Mouse (Mus musculus) liver, embryonic 15.5 days (tissue): ENCODE measurements around the gene Dcaf8. TPM values are rescaled to one million over a fixed set of nuclear protein-coding genes. Genes with fewer than 3 reads are reported as not detected.

ENCODE experiments used
- ATAC-seq: fragments of 200-750 bp; cut with Nextera tagmentation; 2 replicates; pipeline ENCODE4 v1.8.0; 2017; ENCODE audit warnings: moderate number of reproducible peaks, mild to moderate bottlenecking, moderate library complexity; ENCODE audit not compliant: insufficient read depth
- H3K27ac ChIP-seq: fragments of 300-500 bp; sonication (generic); replicated peaks from 2 replicates; pipeline ENCODE4 v1.5.1; 2015; ENCODE audit warnings: mild to moderate bottlenecking, inconsistent platforms
- H3K27me3 ChIP-seq: fragments of 300-500 bp; sonication (generic); 2 replicates; pipeline ENCODE4 v1.6.1; 2015; ENCODE audit warnings: mild to moderate bottlenecking, inconsistent platforms
- H3K36me3 ChIP-seq: fragments of 300-500 bp; sonication (generic); replicated peaks from 2 replicates; pipeline ENCODE4 v1.6.1; 2015; ENCODE audit warnings: moderate library complexity, mild to moderate bottlenecking, inconsistent platforms
- H3K4me1 ChIP-seq: fragments of 300-500 bp; sonication (generic); replicated peaks from 2 replicates; pipeline ENCODE4 v1.6.1; 2015; ENCODE audit warnings: inconsistent platforms
- H3K4me2 ChIP-seq: fragments of 300-500 bp; sonication (generic); 2 replicates; pipeline ENCODE4 v1.6.1; 2015; ENCODE audit warnings: moderate library complexity, mild to moderate bottlenecking, inconsistent platforms
- H3K4me3 ChIP-seq: fragments of 300-500 bp; sonication (generic); replicated peaks from 2 replicates; pipeline ENCODE4 v1.5.1; 2015; ENCODE audit warnings: mild to moderate bottlenecking, inconsistent platforms
- H3K9ac ChIP-seq: fragments of 300-500 bp; sonication (generic); 2 replicates; pipeline ENCODE4 v1.6.1; 2015; ENCODE audit warnings: moderate library complexity, mild to moderate bottlenecking, inconsistent platforms
- H3K9me3 ChIP-seq: fragments of 300-500 bp; sonication (generic); replicated peaks from 2 replicates; pipeline ENCODE4 v1.6.1; 2016; ENCODE audit warnings: inconsistent platforms
- WGBS: fragments of 180-500 bp; shearing (Covaris S2); methylation state at CpG from one replicate; pipeline ENCODE4 v1.1.7; 2015; ENCODE audit warnings: mixed read lengths; ENCODE audit not compliant: insufficient replicate concordance; 5-methylcytosine and 5-hydroxymethylcytosine counted together
- polyA plus RNA-seq: library from polyadenylated mRNA; unstranded; fragments of >200 nt; fragmentation: Nextera tagmentation; extraction: Ambion mirVana; gene quantifications from 2 replicates; pipeline ENCODE4 v1.2.1, GENCODE M21; 2015

Gene Dcaf8
- polyA plus RNA-seq, 1 experiment from 2014 or later, result 55.3 TPM

- Histone ChIP-seq H3K4me2 (no peak overlapping the region), H3K4me1 (no peaks in the 10 kb centered on the region), H3K9ac (no peak overlapping the region), H3K4me3 (no peak overlapping the region), H3K27ac (no peak overlapping the region), H3K9me3 (no peaks in the 10 kb centered on the region), H3K27me3 (no peaks in the 10 kb centered on the region), H3K36me3 (peaks cover 94% of the 10 kb centered on the region)
- ATAC-seq, result no peak
- WGBS, result 84% methylated on average over 8 of the region's 8 CpGs
Observed at GRCm38 (mm10) chr1:172194435-172194834, 46.6 kb downstream of the Dcaf8 start.

DNA sequence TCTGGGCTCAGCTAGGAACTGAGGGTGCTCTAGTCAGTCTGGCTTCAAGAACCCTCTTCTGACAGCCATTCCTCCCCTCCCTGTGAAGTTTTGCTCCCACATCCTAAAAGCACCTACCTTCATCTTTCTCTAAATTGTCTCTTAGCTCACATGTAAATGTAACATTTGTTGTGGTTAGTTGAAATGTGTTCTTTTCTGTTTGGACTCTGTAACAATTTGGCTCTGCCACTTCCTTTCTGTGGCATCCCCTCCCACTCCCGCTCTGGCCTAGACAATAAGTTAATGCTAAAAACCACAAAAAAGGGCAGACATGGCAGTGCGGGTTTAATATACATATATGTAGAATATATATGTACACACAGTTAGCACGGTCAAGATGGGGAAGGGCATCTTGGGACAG is 49.3 kb downstream of the Dcaf8 start:
- no peak for ATAC-seq
- WGBS, result 80% methylated on average over 3 of the region's 3 CpGs
- no peaks in the 10 kb centered on the region for H3K9me3 ChIP-seq
- no peak overlapping the region for H3K9ac ChIP-seq
- H3K4me3 ChIP-seq, result no peak overlapping the region
- no peak overlapping the region for H3K4me2 ChIP-seq
- peaks cover 6% of the 10 kb centered on the region for H3K4me1 ChIP-seq
- H3K27ac ChIP-seq, result no peak overlapping the region
- H3K36me3 ChIP-seq, result peaks cover 87% of the 10 kb centered on the region
- no peaks in the 10 kb centered on the region for H3K27me3 ChIP-seq

GRCm38 (mm10) chr1:172197851-172198250 is 50.0 kb downstream of the Dcaf8 start:
- Histone ChIP-seq H3K4me2 (no peak overlapping the region), H3K9ac (no peak overlapping the region), H3K27me3 (no peaks in the 10 kb centered on the region), H3K9me3 (no peaks in the 10 kb centered on the region), H3K36me3 (peaks cover 86% of the 10 kb centered on the region), H3K4me1 (peaks cover 13% of the 10 kb centered on the region), H3K4me3 (no peak overlapping the region), H3K27ac (no peak overlapping the region)
- ATAC-seq, result no peak
- 77% methylated on average over 5 of the region's 5 CpGs for WGBS

DNA sequence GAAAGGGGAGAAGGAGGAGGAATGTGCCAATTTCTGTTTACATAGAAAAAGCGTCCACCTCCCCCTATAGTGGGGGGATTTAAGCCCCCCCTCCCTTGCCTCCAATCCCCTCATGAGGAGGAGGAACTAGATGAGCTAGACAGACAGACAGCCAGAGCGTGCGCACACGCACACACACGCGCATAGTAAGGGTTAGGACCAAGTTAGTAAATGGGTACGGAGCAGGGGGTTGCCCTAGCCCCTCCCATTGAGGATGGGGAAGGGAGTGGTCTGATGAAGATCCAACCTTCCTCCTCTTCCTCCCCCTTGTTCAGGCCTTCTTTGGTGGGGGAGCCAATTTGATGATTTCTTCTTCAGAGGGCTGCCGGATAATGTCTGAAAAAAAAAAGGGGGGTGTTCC is 50.4 kb downstream of the Dcaf8 start:
- H3K9me3 ChIP-seq, result no peaks in the 10 kb centered on the region
- 90% methylated on average over 8 of the region's 8 CpGs for WGBS
- ATAC-seq, result no peak
- H3K27ac ChIP-seq, result no peak overlapping the region
- H3K9ac ChIP-seq, result no peak overlapping the region
- H3K27me3 ChIP-seq, result no peaks in the 10 kb centered on the region
- peaks cover 17% of the 10 kb centered on the region for H3K4me1 ChIP-seq
- H3K4me3 ChIP-seq, result no peak overlapping the region
- no peak overlapping the region for H3K4me2 ChIP-seq
- H3K36me3 ChIP-seq, result peaks cover 85% of the 10 kb centered on the region

- no peak overlapping the region for H3K9ac ChIP-seq
- WGBS, result 71% methylated on average over 4 of the region's 4 CpGs
Observed at GRCm38 (mm10) chr1:172198996-172199395, 51.1 kb downstream of the Dcaf8 start.

GRCm38 (mm10) chr1:172200161-172200560 is 52.3 kb downstream of the Dcaf8 start:
- Histone ChIP-seq H3K9ac (no peak overlapping the region), H3K4me3 (no peak overlapping the region), H3K9me3 (no peaks in the 10 kb centered on the region), H3K27ac (no peak overlapping the region), H3K27me3 (peaks cover 1% of the 10 kb centered on the region), H3K36me3 (peaks cover 67% of the 10 kb centered on the region), H3K4me1 (peaks cover 30% of the 10 kb centered on the region), H3K4me2 (no peak overlapping the region)
- WGBS, result 88% methylated on average over 5 of the region's 5 CpGs
- ATAC-seq, result no peak

More at GRCm38 (mm10) chr1:172198996-172199395, 51.1 kb downstream of the Dcaf8 start:
- H3K4me1 ChIP-seq, result peaks cover 22% of the 10 kb centered on the region
- H3K4me3 ChIP-seq, result no peak overlapping the region
- no peak for ATAC-seq
- H3K9me3 ChIP-seq, result no peaks in the 10 kb centered on the region
- no peaks in the 10 kb centered on the region for H3K27me3 ChIP-seq
- H3K27ac ChIP-seq, result no peak overlapping the region
- peaks cover 79% of the 10 kb centered on the region for H3K36me3 ChIP-seq
- H3K4me2 ChIP-seq, result no peak overlapping the region

GRCm38 (mm10) chr1:172200871-172201447 is 53.1 kb downstream of the Dcaf8 start:
- peaks cover 9% of the 10 kb centered on the region for H3K27me3 ChIP-seq
- H3K27ac ChIP-seq, result no peak overlapping the region
- H3K4me2 ChIP-seq, result no peak overlapping the region
- WGBS, result 73% methylated on average over 7 of the region's 7 CpGs
- H3K36me3 ChIP-seq, result peaks cover 59% of the 10 kb centered on the region
- H3K9ac ChIP-seq, result no peak overlapping the region
- H3K4me1 ChIP-seq, result peaks cover 37% of the 10 kb centered on the region
- H3K9me3 ChIP-seq, result no peaks in the 10 kb centered on the region
- no peak for ATAC-seq
- H3K4me3 ChIP-seq, result no peak overlapping the region

GRCm38 (mm10) chr1:172201967-172202880 is 54.3 kb downstream of the Dcaf8 start:
- no peak for ATAC-seq
- Histone ChIP-seq H3K4me2 (no peak overlapping the region), H3K4me3 (no peak overlapping the region), H3K4me1 (peaks cover 49% of the 10 kb centered on the region), H3K27me3 (peaks cover 22% of the 10 kb centered on the region), H3K9me3 (no peaks in the 10 kb centered on the region), H3K27ac (no peak overlapping the region), H3K36me3 (peaks cover 47% of the 10 kb centered on the region), H3K9ac (no peak overlapping the region)
- WGBS, result 61% methylated on average over 14 of the region's 14 CpGs

DNA sequence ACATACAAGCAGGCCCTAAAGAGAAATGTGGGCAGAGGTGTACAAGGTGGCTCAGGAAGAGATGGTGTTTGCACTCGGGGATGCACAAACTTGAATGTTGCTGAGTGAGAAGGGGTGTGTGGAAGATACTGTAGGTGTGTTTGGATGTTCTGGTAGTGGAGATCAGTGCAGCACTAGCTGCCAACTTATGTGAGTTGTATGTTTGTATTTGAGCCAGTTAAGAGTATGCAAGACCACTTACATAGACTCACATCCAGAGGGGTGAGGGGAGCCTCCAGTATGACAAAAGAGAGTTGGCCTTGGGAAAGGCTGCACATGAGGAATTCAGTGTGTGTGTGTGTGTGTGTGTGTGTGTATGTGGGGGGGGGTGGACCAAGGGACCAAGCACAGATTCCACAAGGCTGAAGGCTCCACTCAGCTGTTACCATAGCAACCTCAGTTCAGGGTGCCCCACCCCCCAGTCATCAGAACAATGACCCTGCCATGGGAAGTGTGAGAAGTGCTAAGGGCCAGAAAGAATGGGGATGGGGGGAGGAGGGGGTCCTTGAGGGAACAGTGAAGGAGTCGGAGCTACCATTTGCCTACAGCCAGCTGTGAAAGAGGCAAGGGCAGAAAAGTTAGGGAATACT is 55.1 kb downstream of the Dcaf8 start:
- Histone ChIP-seq H3K27me3 (peaks cover 26% of the 10 kb centered on the region), H3K36me3 (peaks cover 39% of the 10 kb centered on the region), H3K9me3 (no peaks in the 10 kb centered on the region), H3K27ac (no peak overlapping the region; the same call in 1 of the 2 replicates), H3K9ac (no peak overlapping the region), H3K4me2 (no peak overlapping the region), H3K4me1 (peaks cover 52% of the 10 kb centered on the region), H3K4me3 (no peak overlapping the region)
- WGBS, result 57% methylated on average over 2 of the region's 2 CpGs
- ATAC-seq, result no peak

DNA sequence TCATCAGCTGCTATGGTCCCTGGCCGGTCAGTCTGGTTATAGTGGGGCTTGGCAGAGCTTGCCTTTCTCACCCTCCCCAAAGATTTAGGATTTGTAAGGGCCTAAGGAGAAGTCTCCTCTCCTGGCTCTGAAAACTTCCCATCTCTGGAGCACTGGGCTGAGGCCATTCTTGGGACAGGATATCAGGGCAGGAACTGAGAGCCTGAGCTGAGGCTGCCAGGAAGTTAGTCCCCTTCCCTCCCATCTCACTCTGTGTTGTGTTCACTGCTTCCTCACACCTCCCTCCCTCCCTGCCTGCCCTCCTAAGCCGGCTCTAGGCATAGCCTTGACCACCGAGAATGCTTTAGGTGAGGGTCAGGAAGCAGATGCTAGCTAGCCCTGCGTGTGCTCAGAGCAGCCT is 55.7 kb downstream of the Dcaf8 start:
- no peak overlapping the region for H3K4me3 ChIP-seq
- H3K9me3 ChIP-seq, result no peaks in the 10 kb centered on the region
- H3K36me3 ChIP-seq, result peaks cover 33% of the 10 kb centered on the region
- WGBS, result 22% methylated on average over 4 of the region's 4 CpGs
- no peak overlapping the region for H3K4me2 ChIP-seq
- peaks cover 52% of the 10 kb centered on the region for H3K4me1 ChIP-seq
- no peak overlapping the region; the same call in 1 of the 2 replicates for H3K27ac ChIP-seq
- ATAC-seq, result no peak
- H3K9ac ChIP-seq, result no peak overlapping the region
- H3K27me3 ChIP-seq, result peaks cover 26% of the 10 kb centered on the region
